Mouse (Mus musculus) kidney, adult 18-20 months (tissue): ENCODE results near the gene Elovl7.

ENCODE experiments used
- DNase-seq: peaks from one replicate; pipeline ENCODE4 v3.0.0; 2021

Elovl7 gene

GRCm38 (mm10) chr13:108304680-108305079 is 90.5 kb downstream of the Elovl7 start:
- DNase-seq = no peak

- DNase-seq = peak; percentile 97
Observed at GRCm38 (mm10) chr13:108315702-108316486, 101.7 kb downstream of the Elovl7 start, which contains the start of gene Depdc1b. Gene Depdc1b, plus strand, starts transcription at chr13:108316332.

- no peak for DNase-seq
Observed at GRCm38 (mm10) chr13:108316487-108316903, 102.3 kb downstream of the Elovl7 start.

GRCm38 (mm10) chr13:108317414-108317813 is 103.2 kb downstream of the Elovl7 start:
- no peak for DNase-seq

GRCm38 (mm10) chr13:108319028-108319427 is 104.8 kb downstream of the Elovl7 start:
- no peak for DNase-seq

- no peak for DNase-seq
Observed at GRCm38 (mm10) chr13:108320216-108320615, 106.0 kb downstream of the Elovl7 start.

- DNase-seq = no peak
Observed at GRCm38 (mm10) chr13:108322466-108322865, 108.3 kb downstream of the Elovl7 start.

GRCm38 (mm10) chr13:108323317-108323716 is 109.1 kb downstream of the Elovl7 start:
- no peak for DNase-seq

GRCm38 (mm10) chr13:108323866-108324829 is 109.9 kb downstream of the Elovl7 start:
- DNase-seq = peak; percentile 59

- peak; percentile 32 for DNase-seq
Observed at GRCm38 (mm10) chr13:108325871-108326270, 111.7 kb downstream of the Elovl7 start.

GRCm38 (mm10) chr13:108326351-108326750 is 112.1 kb downstream of the Elovl7 start:
- DNase-seq = peak; percentile 85

GRCm38 (mm10) chr13:108327047-108327446 is 112.8 kb downstream of the Elovl7 start:
- DNase-seq = no peak

GRCm38 (mm10) chr13:108328406-108329180 is 114.4 kb downstream of the Elovl7 start:
- DNase-seq = no peak

GRCm38 (mm10) chr13:108329693-108330092 is 115.5 kb downstream of the Elovl7 start:
- no peak for DNase-seq
